Mouse (Mus musculus) megakaryocyte-erythroid progenitor cell, adult 5-6 weeks (primary cell): ENCODE data around the gene Atg10. TPM values are rescaled to one million over a fixed set of nuclear protein-coding genes. Genes with fewer than 3 reads are reported as not detected.

Experiments used
- ATAC-seq: replicated peaks from 2 replicates; pipeline ENCODE4 v1.8.0; 2016; ENCODE audit warnings: mild to moderate bottlenecking, inconsistent platforms; ENCODE audit not compliant: severe bottlenecking, poor library complexity, low FRiP score, low TSS enrichment
- total RNA-seq, 2 experiments: library from RNA; stranded (forward) in 1 of 2; stranded (reverse) in 1 of 2; fragments of 200-1000, 215-1000 nt in 1 of 2; fragments of >200 nt in 1 of 2; fragmentation: Nextera tagmentation in 1 of 2; gene quantifications; 2 replicates each; pipeline ENCODE4 v1.2.3; 2014 to 2017

The Atg10 gene
- total RNA-seq, 2 experiments from 2014 or later = 3.9 to 5.4 TPM

GRCm38 (mm10) chr13:91179174-91179899 lies 44.4 kb downstream of the Atg10 start:
- ATAC-seq = no peak

- ATAC-seq = peak; percentile 57; the same call in 1 of the 2 replicates
These were observed 45.2 kb downstream of the Atg10 start for GRCm38 (mm10) chr13:91178428-91179160.

GRCm38 (mm10) chr13:91175347-91175746 lies 48.4 kb downstream of the Atg10 start:
- no peak for ATAC-seq

GRCm38 (mm10) chr13:91171766-91172491 lies 51.8 kb downstream of the Atg10 start:
- no peak for ATAC-seq

- no peak for ATAC-seq
These were observed 52.6 kb downstream of the Atg10 start for GRCm38 (mm10) chr13:91171205-91171604.

GRCm38 (mm10) chr13:91169529-91170319 lies 54.0 kb downstream of the Atg10 start:
- peak; percentile 76 for ATAC-seq

- ATAC-seq = no peak
These were observed 55.3 kb downstream of the Atg10 start for GRCm38 (mm10) chr13:91168486-91168885.

GRCm38 (mm10) chr13:91167561-91167960 lies 56.2 kb downstream of the Atg10 start:
- ATAC-seq = peak; percentile 65

GRCm38 (mm10) chr13:91166286-91166685 lies 57.5 kb downstream of the Atg10 start:
- ATAC-seq = no peak

- ATAC-seq = no peak
These were observed 58.6 kb downstream of the Atg10 start for GRCm38 (mm10) chr13:91165200-91165599.

GRCm38 (mm10) chr13:91163292-91163691 lies 60.5 kb downstream of the Atg10 start:
- ATAC-seq = no peak

- ATAC-seq = no peak
These were observed 61.3 kb downstream of the Atg10 start for GRCm38 (mm10) chr13:91162452-91162851.

- no peak for ATAC-seq
These were observed 63.2 kb downstream of the Atg10 start for GRCm38 (mm10) chr13:91160616-91161015.

- no peak for ATAC-seq
These were observed 63.9 kb downstream of the Atg10 start for GRCm38 (mm10) chr13:91159881-91160280.

- no peak for ATAC-seq
These were observed 65.8 kb downstream of the Atg10 start for GRCm38 (mm10) chr13:91157941-91158340.

GRCm38 (mm10) chr13:91157429-91157828 lies 66.3 kb downstream of the Atg10 start:
- no peak for ATAC-seq

- ATAC-seq = no peak
These were observed 66.8 kb downstream of the Atg10 start for GRCm38 (mm10) chr13:91156949-91157348.

- ATAC-seq = no peak
These were observed 67.5 kb downstream of the Atg10 start for GRCm38 (mm10) chr13:91156308-91156707.

- ATAC-seq = peak; percentile 52; the same call in 1 of the 2 replicates
These were observed 68.2 kb downstream of the Atg10 start for GRCm38 (mm10) chr13:91155429-91156207.
